Mouse (Mus musculus) hindbrain, postnatal 0 days (tissue): ENCODE measurements around the gene Syt9. TPM values are rescaled to one million over a fixed set of nuclear protein-coding genes. Genes with fewer than 3 reads are reported as not detected.

Experiments used
- ATAC-seq: fragments of 200-750 bp; cut with Nextera tagmentation; 2 replicates; pipeline ENCODE4 v1.8.0; 2017; ENCODE audit warnings: mild to moderate bottlenecking, moderate TSS enrichment, moderate library complexity
- DNase-seq: peaks from one replicate; pipeline ENCODE4 v3.0.0-alpha.2; 2015; ENCODE audit warnings: low spot score
- H3K27ac ChIP-seq: fragments of 300-500 bp; sonication (generic); 2 replicates; pipeline ENCODE4 v1.5.1; 2014; ENCODE audit warnings: mild to moderate bottlenecking
- H3K27me3 ChIP-seq: fragments of 300-500 bp; sonication (generic); 2 replicates; pipeline ENCODE4 v1.6.1; 2014; ENCODE audit warnings: low read length, mixed read lengths; ENCODE audit not compliant: insufficient read depth
- H3K36me3 ChIP-seq: fragments of 300-500 bp; sonication (generic); 2 replicates; pipeline ENCODE4 v1.6.1; 2014; ENCODE audit warnings: low read length, mixed read lengths; ENCODE audit not compliant: insufficient read depth
- H3K4me1 ChIP-seq: fragments of 300-500 bp; sonication (generic); 2 replicates; pipeline ENCODE4 v1.6.1; 2014; ENCODE audit warnings: antibody characterized with exemption, low read length, mixed read lengths; ENCODE audit not compliant: insufficient read depth
- H3K4me2 ChIP-seq: fragments of 300-500 bp; sonication (generic); 2 replicates; pipeline ENCODE4 v1.6.1; 2014; ENCODE audit warnings: low read depth, mild to moderate bottlenecking, low read length, moderate library complexity, mixed read lengths
- H3K4me3 ChIP-seq: fragments of 300-500 bp; sonication (generic); 2 replicates; pipeline ENCODE4 v1.5.1; 2014; ENCODE audit warnings: low read length
- H3K9ac ChIP-seq: fragments of 300-500 bp; sonication (generic); replicated peaks from 2 replicates; pipeline ENCODE4 v1.6.1; 2014; ENCODE audit warnings: mild to moderate bottlenecking, low read length, moderate library complexity, mixed read lengths
- H3K9me3 ChIP-seq: fragments of 300-500 bp; sonication (generic); 2 replicates; pipeline ENCODE4 v1.6.1; 2016; ENCODE audit warnings: low read length, mixed read lengths
- CTCF ChIP-seq: IDR thresholded peaks from 2 replicates; pipeline ENCODE4 v1.5.1; 2016; ENCODE audit warnings: antibody characterized with exemption, control low read depth, low read depth
- WGBS: fragments of 180-500 bp; shearing (Covaris S2); extraction: QIAGEN DNeasy Blood & Tissue Kit; methylation state at CpG from one replicate; pipeline ENCODE4 v1.1.7; 2014; 5-methylcytosine and 5-hydroxymethylcytosine counted together
- polyA plus RNA-seq: library from polyadenylated mRNA; unstranded; fragments of >200 nt; fragmentation: Nextera tagmentation; extraction: Ambion mirVana; gene quantifications from 2 replicates; pipeline ENCODE4 v1.2.1, GENCODE M21; 2015
- total RNA-seq: library from RNA; depleted of rRNA; stranded (reverse); fragments of >200 nt; gene quantifications from 2 replicates; pipeline ENCODE4 v1.2.3, GENCODE M21; 2014

Syt9 gene
- total and polyA plus RNA-seq, 2 experiments from 2014 or later: 12.4 to 30.0 TPM

GRCm38 (mm10) chr7:107495428-107495827 lies 124.9 kb downstream of the Syt9 start:
- no peak for DNase-seq
- Histone ChIP-seq H3K36me3 (no peaks in the 10 kb centered on the region), H3K9ac (no peak overlapping the region), H3K4me1 (no peaks in the 10 kb centered on the region), H3K9me3 (no peaks in the 10 kb centered on the region), H3K27me3 (no peaks in the 10 kb centered on the region), H3K4me2 (no peak overlapping the region), H3K27ac (no peak overlapping the region), H3K4me3 (no peak overlapping the region)
- TF ChIP-seq CTCF: no peak
- no peak for ATAC-seq

GRCm38 (mm10) chr7:107496923-107497322 lies 126.4 kb downstream of the Syt9 start:
- H3K9me3 ChIP-seq: no peaks in the 10 kb centered on the region
- ATAC-seq: no peak
- peaks cover 4% of the 10 kb centered on the region for H3K4me1 ChIP-seq
- H3K4me2 ChIP-seq: no peak overlapping the region
- no peak for TF ChIP-seq CTCF
- WGBS: 74% methylated on average over 7 of the region's 7 CpGs
- H3K36me3 ChIP-seq: no peaks in the 10 kb centered on the region
- no peak for DNase-seq
- H3K9ac ChIP-seq: no peak overlapping the region
- H3K27me3 ChIP-seq: no peaks in the 10 kb centered on the region
- no peak overlapping the region for H3K27ac ChIP-seq
- H3K4me3 ChIP-seq: no peak overlapping the region

- Histone ChIP-seq H3K9ac (no peak overlapping the region), H3K4me2 (no peak overlapping the region), H3K36me3 (no peaks in the 10 kb centered on the region), H3K4me3 (no peak overlapping the region), H3K4me1 (peaks cover 9% of the 10 kb centered on the region), H3K27me3 (no peaks in the 10 kb centered on the region), H3K27ac (peak overlapping the region; percentile 20; the same call in 1 of the 2 replicates), H3K9me3 (no peaks in the 10 kb centered on the region)
- TF ChIP-seq CTCF: no peak
- DNase-seq (no peak), ATAC-seq (no peak)
- WGBS: 73% methylated on average over 7 of the region's 7 CpGs
These were observed 130.1 kb downstream of the Syt9 start for GRCm38 (mm10) chr7:107500641-107501040.

- peak; percentile 17; the same call in 1 of the 2 replicates for TF ChIP-seq CTCF
- Histone ChIP-seq H3K27me3 (no peaks in the 10 kb centered on the region), H3K4me2 (no peak overlapping the region), H3K9ac (no peak overlapping the region), H3K4me1 (peaks cover 9% of the 10 kb centered on the region), H3K36me3 (no peaks in the 10 kb centered on the region), H3K4me3 (no peak overlapping the region), H3K27ac (no peak overlapping the region), H3K9me3 (no peaks in the 10 kb centered on the region)
- 35% methylated on average over 5 of the region's 5 CpGs for WGBS
- DNase-seq (peak; percentile 49), ATAC-seq (peak; percentile 53; the same call in 1 of the 2 replicates)
These were observed 134.5 kb downstream of the Syt9 start for GRCm38 (mm10) chr7:107504761-107505712.

GRCm38 (mm10) chr7:107507920-107508319 lies 137.4 kb downstream of the Syt9 start:
- H3K27me3 ChIP-seq: no peaks in the 10 kb centered on the region
- H3K36me3 ChIP-seq: no peaks in the 10 kb centered on the region
- H3K27ac ChIP-seq: no peak overlapping the region
- H3K9me3 ChIP-seq: no peaks in the 10 kb centered on the region
- H3K4me3 ChIP-seq: no peak overlapping the region
- ATAC-seq (no peak), DNase-seq (no peak)
- H3K9ac ChIP-seq: no peak overlapping the region
- no peak for TF ChIP-seq CTCF
- 0 out of 2 replicates have a peak, but pooled peaks cover 4% of the 10 kb centered on the region for H3K4me1 ChIP-seq
- WGBS: 83% methylated on average over 3 of the region's 3 CpGs
- no peak overlapping the region for H3K4me2 ChIP-seq

GRCm38 (mm10) chr7:107509740-107510139 lies 139.2 kb downstream of the Syt9 start:
- no peak for ATAC-seq
- DNase-seq: no peak

More at GRCm38 (mm10) chr7:107509740-107510139, 139.2 kb downstream of the Syt9 start:
- Histone ChIP-seq H3K9ac (no peak overlapping the region), H3K36me3 (no peaks in the 10 kb centered on the region), H3K9me3 (no peaks in the 10 kb centered on the region), H3K4me2 (no peak overlapping the region), H3K4me1 (no peaks in the 10 kb centered on the region), H3K4me3 (no peak overlapping the region), H3K27me3 (no peaks in the 10 kb centered on the region), H3K27ac (no peak overlapping the region)
- WGBS: 62% methylated on average over 3 of the region's 3 CpGs
- no peak for TF ChIP-seq CTCF
